Mouse (Mus musculus) activated CD4-positive, CD25-positive, alpha-beta regulatory T cell (primary cell): ENCODE measurements around the gene Prim2. TPM values are rescaled to one million over a fixed set of nuclear protein-coding genes. Genes with fewer than 3 reads are reported as not detected.

Experiments used
- polyA plus RNA-seq, 2 experiments: library from polyadenylated mRNA; unstranded; fragments of 100-300 nt; shearing (Covaris generic); gene quantifications; one replicate each; pipeline ENCODE4 v1.2.1; 2017

Gene Prim2
- polyA plus RNA-seq, result 10 to 100 TPM; 13.5 to 14.5 TPM

GRCm38 (mm10) chr1:33669708-33670141, at the start of gene Prim2:
Prim2 (minus strand) TSS chr1:33669795.

Other genes with a start within 250 kb of the Prim2 start
- 10 to 100 TPM in 1 of 2 experiments, 1 to 10 TPM in 1; 4.7 to 10.8 TPM for gene Rab23, start 50.1 kb upstream of the Prim2 start, polyA plus RNA-seq
- gene Bag2, start 88.0 kb upstream of the Prim2 start, polyA plus RNA-seq, result 1 to 10 TPM; 3.0 to 3.8 TPM
- gene Zfp451, start 144.8 kb upstream of the Prim2 start, polyA plus RNA-seq, result 10 to 100 TPM; 27.7 to 34.0 TPM
- gene Bend6, start 238.0 kb upstream of the Prim2 start, polyA plus RNA-seq, result 1 to 10 TPM; 2.4 to 4.3 TPM
- gene Dst, start 238.4 kb upstream of the Prim2 start, polyA plus RNA-seq, result 10 to 100 TPM in 1 of 2 experiments, 1 to 10 TPM in 1; 7.5 to 15.8 TPM